Comparison of ENCODE assay signal across 14 mouse cellular contexts in the genomic region with DNA sequence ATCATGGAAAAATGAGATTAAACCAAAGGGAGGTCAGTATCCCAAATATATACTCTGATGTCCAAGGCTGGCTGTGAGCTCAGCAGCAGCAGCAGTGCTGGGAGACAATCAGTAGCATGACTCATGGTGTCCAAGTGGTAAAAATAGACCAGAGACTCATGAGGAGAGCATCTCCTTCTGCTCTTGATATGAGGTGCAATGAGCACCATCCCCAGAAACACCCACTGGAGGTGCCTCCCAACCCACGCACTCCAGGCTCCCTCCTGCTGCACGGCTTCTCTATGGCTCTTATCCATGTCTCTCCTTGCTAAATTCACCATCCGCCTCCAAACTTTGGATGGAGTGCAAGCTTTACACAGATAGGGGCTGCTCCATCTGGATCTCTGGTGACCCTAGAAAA. TPM values are rescaled to one million over a fixed set of nuclear protein-coding genes. Genes with fewer than 3 reads are reported as not detected.
DNase-seq lines count a peak whose midpoint lies in the region; ATAC-seq and TF ChIP-seq lines count a peak whose summit lies in the region.
"Had no signal": no experiment of that assay in that cellular context is flagged by ENCODE, and none has a peak within 500 bp of the region (broad histone marks: within the 10 kb centered on the region; RNA-seq: fewer than 3 reads in every experiment).

No protein-coding gene starts in this region.

- peak; percentile 63 for ATAC-seq in heart, embryonic 16.5 days (replicated peaks; ENCODE audit: extremely low read depth, insufficient read depth, low FRiP score)
- ATAC-seq in forebrain, embryonic 15.5 days (replicated peaks), result no peak
- ATAC-seq: midbrain, embryonic 16.5 days had no signal

- no peak for TF ChIP-seq CTCF in cerebellum, adult 2 months (IDR thresholded peaks at IDR 0.05; ENCODE audit: borderline replicate concordance, insufficient read depth, low read depth, low read length)

- intact Hi-C loops in left cerebral cortex, postnatal 14 days (cut with DNase I), result loop anchor here (5.0 kb wide), 1 partner anchor 106 kb away; no protein-coding TSS in a partner anchor

- DNase-seq in cerebellum, adult 11 months, result peak; percentile 49
- DNase-seq in cerebellum, postnatal 4 days (ENCODE audit: low spot score in 2 of 2), result no peak
- DNase-seq in cerebellum, adult 2 months, result peak; percentile 75 to 89
- peak; percentile 76 to 89 for DNase-seq in left cerebral cortex, postnatal 14 days (ENCODE audit: low spot score in 2 of 2)
- DNase-seq in urinary bladder, postnatal 36 days (ENCODE audit: low spot score in 2 of 2), result no peak
- DNase-seq in gastrocnemius, adult 18-20 months (ENCODE audit: low spot score), result no peak
- DNase-seq: gastrocnemius, postnatal 14 days; lung, embryonic 14.5 days had no signal

- whole genome bisulfite sequencing in cerebellum, adult 2 months, result 6% methylated on average over 3 of the region's 3 CpGs
- WGBS in heart, embryonic 16.5 days, result 39% methylated on average over 3 of the region's 3 CpGs
- 94% methylated on average over 3 of the region's 3 CpGs for WGBS in forebrain, embryonic 15.5 days

- H3K4me2 ChIP-seq in heart, embryonic 16.5 days (ENCODE audit: low read depth, low read length), result no peak overlapping the region
- no peak overlapping the region for H3K4me2 ChIP-seq in forebrain, embryonic 15.5 days (replicated peaks)
- H3K4me2 ChIP-seq: embryonic facial prominence, embryonic 13.5 days; limb, embryonic 12.5 days; lung, embryonic 14.5 days had no signal

- no peaks in the 10 kb centered on the region for H3K27me3 ChIP-seq in cerebellum, adult 2 months (ENCODE audit: control insufficient read depth, insufficient read depth, low read length)
- H3K27me3 ChIP-seq in heart, embryonic 16.5 days (ENCODE audit: control insufficient read depth, insufficient read depth, low read length), result no peaks in the 10 kb centered on the region
- H3K27me3 ChIP-seq in forebrain, embryonic 15.5 days, result no peaks in the 10 kb centered on the region
- H3K27me3 ChIP-seq: embryonic facial prominence, embryonic 13.5 days; limb, embryonic 12.5 days had no signal

- H3K27ac ChIP-seq in cerebellum, adult 2 months (ENCODE audit: insufficient read depth, low read length), result peak overlapping the region; percentile 37; the same call in 1 of the 2 replicates
- no peak overlapping the region for H3K27ac ChIP-seq in heart, embryonic 16.5 days (ENCODE audit: low read length)
- no peak overlapping the region for H3K27ac ChIP-seq in forebrain, embryonic 15.5 days (replicated peaks)
- H3K27ac ChIP-seq: embryonic facial prominence, embryonic 13.5 days; limb, embryonic 12.5 days had no signal

- no peak overlapping the region for H3K9ac ChIP-seq in heart, embryonic 16.5 days (ENCODE audit: low read length)
- H3K9ac ChIP-seq in forebrain, embryonic 15.5 days (replicated peaks), result no peak overlapping the region
- H3K9ac ChIP-seq: embryonic facial prominence, embryonic 13.5 days; limb, embryonic 12.5 days; lung, embryonic 14.5 days had no signal

- H3K36me3 ChIP-seq in heart, embryonic 16.5 days (ENCODE audit: control insufficient read depth, insufficient read depth), result no peaks in the 10 kb centered on the region
- no peaks in the 10 kb centered on the region for H3K36me3 ChIP-seq in forebrain, embryonic 15.5 days
- H3K36me3 ChIP-seq: embryonic facial prominence, embryonic 13.5 days; limb, embryonic 12.5 days had no signal

- H3K9me3 ChIP-seq in heart, embryonic 16.5 days (replicated peaks; ENCODE audit: control insufficient read depth, low read length), result no peaks in the 10 kb centered on the region
- H3K9me3 ChIP-seq in forebrain, embryonic 15.5 days, result no peaks in the 10 kb centered on the region
- H3K9me3 ChIP-seq: embryonic facial prominence, embryonic 13.5 days; limb, embryonic 12.5 days had no signal

- peaks cover 16% of the 10 kb centered on the region for H3K4me1 ChIP-seq in cerebellum, adult 2 months (ENCODE audit: control insufficient read depth, insufficient read depth, low read length)
- H3K4me1 ChIP-seq in heart, embryonic 16.5 days (ENCODE audit: control insufficient read depth, insufficient read depth, low read length), result no peaks in the 10 kb centered on the region
- no peaks in the 10 kb centered on the region for H3K4me1 ChIP-seq in forebrain, embryonic 15.5 days
- H3K4me1 ChIP-seq: embryonic facial prominence, embryonic 13.5 days; limb, embryonic 12.5 days had no signal

- TF ChIP-seq POLR2A in cerebellum, adult 2 months (IDR thresholded peaks at IDR 0.05; ENCODE audit: borderline replicate concordance, insufficient read depth, low read length), result no peak

- no peak overlapping the region for H3K4me3 ChIP-seq in cerebellum, adult 2 months (replicated peaks; ENCODE audit: insufficient read depth, low read depth, low read length)
- H3K4me3 ChIP-seq in heart, embryonic 16.5 days (ENCODE audit: low read length), result no peak overlapping the region
- H3K4me3 ChIP-seq in forebrain, embryonic 15.5 days, result no peak overlapping the region
- H3K4me3 ChIP-seq: embryonic facial prominence, embryonic 13.5 days; limb, embryonic 12.5 days had no signal

RNA-seq across cellular contexts. Expression of a gene that starts 42.3 kb away (rescaled TPM):
- polyA plus RNA-seq in cerebellum, adult 2 months (2012; rRNA removed), result 0.18 and 0.41 TPM in 2 replicates
- polyA plus RNA-seq in heart, embryonic 16.5 days (2015; fragmentation: Nextera tagmentation; extraction: Ambion mirVana), result not detected in 2 replicates
- total RNA-seq in left cerebral cortex, postnatal 14 days (2021), result 1 to 10 TPM; 2.1 to 3.7 TPM
- 0.49 and 1.3 TPM in 2 replicates for polyA plus RNA-seq in forebrain, embryonic 15.5 days (2015; fragmentation: Nextera tagmentation; extraction: Ambion mirVana)
- total RNA-seq in gastrocnemius, adult 18-20 months (2021), result not detected
- total RNA-seq: gastrocnemius, postnatal 14 days had no signal
- polyA plus RNA-seq: embryonic facial prominence, embryonic 13.5 days; lung, embryonic 14.5 days; stomach, embryonic 16.5 days had no signal

RNA-seq across cellular contexts. Expression of a gene that starts 44.3 kb away (rescaled TPM):
- 121 and 142 TPM in 2 replicates for polyA plus RNA-seq in cerebellum, adult 2 months (2012; rRNA removed)
- polyA plus RNA-seq in heart, embryonic 16.5 days (2015; fragmentation: Nextera tagmentation; extraction: Ambion mirVana), result 3.3 and 3.5 TPM in 2 replicates
- 10 to 100 TPM; 58.4 to 86.1 TPM for total RNA-seq in left cerebral cortex, postnatal 14 days (2021)
- polyA plus RNA-seq in forebrain, embryonic 15.5 days (2015; fragmentation: Nextera tagmentation; extraction: Ambion mirVana), result 13.9 and 16.6 TPM in 2 replicates
- not detected for total RNA-seq in gastrocnemius, adult 18-20 months (2021)

Comparison
In these comparisons a context has a peak if more than half of its experiments do, and no peak if none do; other contexts are left out.
1. DNase-seq: peak in cerebellum, adult 11 months (single experiment), cerebellum, adult 2 months (2 of 2) and left cerebral cortex, postnatal 14 days (2 of 2); none in cerebellum, postnatal 4 days (0 of 2), urinary bladder, postnatal 36 days (0 of 2) and gastrocnemius, adult 18-20 months (single experiment).